Mouse (Mus musculus): ENCODE results near the gene Tdp2.

DNA sequence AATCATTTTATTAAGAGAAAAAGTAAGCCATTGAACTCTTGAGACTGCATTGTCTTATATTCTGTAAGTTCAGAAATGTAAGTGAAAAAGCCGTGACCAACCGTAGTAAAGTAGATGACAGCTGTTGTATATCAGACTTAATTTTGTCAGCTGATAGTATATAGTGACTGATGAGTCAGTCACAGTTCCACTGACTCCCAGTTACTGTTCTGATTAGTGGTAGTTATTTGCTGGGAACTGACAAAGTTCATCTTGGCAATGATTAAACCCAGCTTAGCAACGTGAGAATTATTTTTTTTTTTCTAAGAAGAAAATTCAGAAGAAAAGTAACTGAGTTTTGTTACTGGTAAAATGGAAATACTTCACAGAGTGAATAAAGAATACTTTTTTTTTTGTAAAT, 10.2 kb downstream of the Tdp2 start:
- no peak for TF ChIP-seq POLR2A (IDR thresholded peaks at IDR 0.05; ENCODE audit: insufficient read depth, low read depth, low read length)
- TF ChIP-seq CTCF (IDR thresholded peaks at IDR 0.05): no peak
